Mouse (Mus musculus) lung, postnatal 36 days (tissue): ENCODE results near the gene Olfr830.
"Not testable (repeated sequence)": the region's sequence is repeated elsewhere in the genome, so short reads cannot be mapped to it uniquely, and the experiment has no call there.

Source experiments
- DNase-seq: peaks from one replicate; pipeline ENCODE4 v3.0.0; 2022; ENCODE audit warnings: mixed read lengths

Olfr830 gene

GRCm38 (mm10) chr9:18874393-18874792, at the start of gene Olfr830:
Olfr830 (plus strand) TSS chr9:18874693.
- DNase-seq: no peak

GRCm38 (mm10) chr9:18854633-18855032, 19.9 kb upstream of the Olfr830 start, which contains the start of gene Olfr829:
Olfr829 (plus strand) TSS chr9:18854933.
- no peak for DNase-seq

GRCm38 (mm10) chr9:18907699-18908098, 33.2 kb downstream of the Olfr830 start:
- not testable (repeated sequence) for DNase-seq

- DNase-seq: not testable (repeated sequence)
Measured at GRCm38 (mm10) chr9:18927921-18928320, 53.4 kb downstream of the Olfr830 start.
